Mouse (Mus musculus) megakaryocyte-erythroid progenitor cell, adult 5 weeks (primary cell): ENCODE data around the gene H2al1c. TPM values are rescaled to one million over a fixed set of nuclear protein-coding genes. Genes with fewer than 3 reads are reported as not detected.

Experiments used
- polyA plus RNA-seq: library from polyadenylated mRNA; stranded (reverse); fragments of >175 nt; gene quantifications from 2 replicates; pipeline ENCODE4 v1.2.3, GENCODE M21; 2012

Gene H2al1c
- polyA plus RNA-seq, result not detected in 2 replicates

DNA sequence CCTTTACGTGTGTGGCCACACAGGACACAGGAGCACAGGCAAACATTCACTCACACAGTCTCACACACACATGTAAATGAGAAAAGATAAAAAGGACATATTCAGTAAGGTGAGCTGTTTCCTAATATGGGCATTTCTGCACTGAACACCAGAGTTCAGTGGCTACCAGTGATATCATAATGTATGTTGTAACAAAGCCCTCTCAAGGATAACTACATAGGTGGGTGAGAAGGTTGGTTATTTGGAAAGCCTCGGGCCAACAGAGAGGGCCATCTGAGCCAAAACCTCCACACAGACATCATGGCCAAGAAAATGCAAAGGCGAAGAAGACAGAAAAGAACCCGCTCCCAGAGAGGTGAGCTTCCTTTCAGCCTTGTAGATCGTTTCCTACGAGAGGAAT is at the start of gene H2al1c:
Gene H2al1c (plus strand): TSS at position 301 of the 400 bp plus-strand sequence.

DNA sequence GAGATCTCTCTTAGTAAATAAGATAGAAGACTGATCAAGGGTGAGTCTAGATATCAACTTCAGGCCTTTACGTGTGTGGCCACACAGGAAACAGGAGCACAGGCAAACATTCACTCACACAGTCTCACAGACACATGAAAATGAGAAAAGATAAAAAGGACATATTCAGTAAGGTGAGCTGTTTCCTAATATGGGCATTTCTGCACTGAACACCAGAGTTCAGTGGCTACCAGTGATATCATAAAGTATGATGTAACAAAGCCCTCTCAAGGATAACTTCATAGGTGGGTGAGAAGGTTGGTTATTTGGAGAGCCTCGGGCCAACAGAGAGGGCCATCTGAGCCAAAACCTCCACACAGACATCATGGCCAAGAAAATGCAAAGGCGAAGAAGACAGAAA is 6.5 kb upstream of the H2al1c start, which contains the start of gene H2al1a:
Gene H2al1a (plus strand): TSS at position 301 of the 400 bp plus-strand sequence.

DNA sequence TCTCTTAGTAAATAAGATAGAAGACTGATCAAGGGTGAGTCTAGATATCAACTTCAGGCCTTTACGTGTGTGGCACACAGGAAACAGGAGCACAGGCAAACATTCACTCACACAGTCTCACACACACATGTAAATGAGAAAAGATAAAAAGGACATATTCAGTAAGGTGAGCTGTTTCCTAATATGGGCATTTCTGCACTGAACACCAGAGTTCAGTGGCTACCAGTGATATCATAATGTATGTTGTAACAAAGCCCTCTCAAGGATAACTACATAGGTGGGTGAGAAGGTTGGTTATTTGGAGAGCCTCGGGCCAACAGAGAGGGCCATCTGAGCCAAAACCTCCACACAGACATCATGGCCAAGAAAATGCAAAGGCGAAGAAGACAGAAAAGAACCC is 3.3 kb upstream of the H2al1c start, which contains the start of gene H2al1b:
Gene H2al1b (plus strand): TSS at position 301 of the 400 bp plus-strand sequence.

DNA sequence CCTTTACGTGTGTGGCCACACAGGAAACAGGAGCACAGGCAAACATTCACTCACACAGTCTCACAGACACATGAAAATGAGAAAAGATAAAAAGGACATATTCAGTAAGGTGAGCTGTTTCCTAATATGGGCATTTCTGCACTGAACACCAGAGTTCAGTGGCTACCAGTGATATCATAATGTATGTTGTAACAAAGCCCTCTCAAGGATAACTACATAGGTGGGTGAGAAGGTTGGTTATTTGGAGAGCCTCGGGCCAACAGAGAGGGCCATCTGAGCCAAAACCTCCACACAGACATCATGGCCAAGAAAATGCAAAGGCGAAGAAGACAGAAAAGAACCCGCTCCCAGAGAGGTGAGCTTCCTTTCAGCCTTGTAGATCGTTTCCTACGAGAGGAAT is 3.1 kb downstream of the H2al1c start, which contains the start of gene H2al1d:
Gene H2al1d (plus strand): TSS at position 301 of the 400 bp plus-strand sequence.

DNA sequence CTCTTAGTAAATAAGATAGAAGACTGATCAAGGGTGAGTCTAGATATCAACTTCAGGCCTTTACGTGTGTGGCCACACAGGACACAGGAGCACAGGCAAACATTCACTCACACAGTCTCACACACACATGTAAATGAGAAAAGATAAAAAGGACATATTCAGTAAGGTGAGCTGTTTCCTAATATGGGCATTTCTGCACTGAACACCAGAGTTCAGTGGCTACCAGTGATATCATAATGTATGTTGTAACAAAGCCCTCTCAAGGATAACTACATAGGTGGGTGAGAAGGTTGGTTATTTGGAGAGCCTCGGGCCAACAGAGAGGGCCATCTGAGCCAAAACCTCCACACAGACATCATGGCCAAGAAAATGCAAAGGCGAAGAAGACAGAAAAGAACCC is 6.2 kb downstream of the H2al1c start, which contains the start of gene H2al1e:
Gene H2al1e (plus strand): TSS at position 301 of the 400 bp plus-strand sequence.

DNA sequence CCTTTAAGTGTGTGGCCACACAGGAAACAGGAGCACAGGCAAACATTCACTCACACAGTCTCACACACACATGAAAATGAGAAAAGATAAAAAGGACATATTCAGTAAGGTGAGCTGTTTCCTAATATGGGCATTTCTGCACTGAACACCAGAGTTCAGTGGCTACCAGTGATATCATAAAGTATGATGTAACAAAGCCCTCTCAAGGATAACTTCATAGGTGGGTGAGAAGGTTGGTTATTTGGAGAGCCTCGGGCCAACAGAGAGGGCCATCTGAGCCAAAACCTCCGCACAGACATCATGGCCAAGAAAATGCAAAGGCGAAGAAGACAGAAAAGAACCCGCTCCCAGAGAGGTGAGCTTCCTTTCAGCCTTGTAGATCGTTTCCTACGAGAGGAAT is 9.4 kb downstream of the H2al1c start, which contains the start of gene H2al1f:
Gene H2al1f (plus strand): TSS at position 301 of the 400 bp plus-strand sequence.

DNA sequence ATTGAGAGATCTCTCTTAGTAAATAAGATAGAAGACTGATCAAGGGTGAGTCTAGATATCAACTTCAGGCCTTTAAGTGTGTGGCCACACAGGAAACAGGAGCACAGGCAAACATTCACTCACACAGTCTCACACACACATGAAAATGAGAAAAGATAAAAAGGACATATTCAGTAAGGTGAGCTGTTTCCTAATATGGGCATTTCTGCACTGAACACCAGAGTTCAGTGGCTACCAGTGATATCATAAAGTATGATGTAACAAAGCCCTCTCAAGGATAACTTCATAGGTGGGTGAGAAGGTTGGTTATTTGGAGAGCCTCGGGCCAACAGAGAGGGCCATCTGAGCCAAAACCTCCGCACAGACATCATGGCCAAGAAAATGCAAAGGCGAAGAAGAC is 12.5 kb downstream of the H2al1c start, which contains the start of gene H2al1g:
Gene H2al1g (plus strand): TSS at position 301 of the 400 bp plus-strand sequence.

DNA sequence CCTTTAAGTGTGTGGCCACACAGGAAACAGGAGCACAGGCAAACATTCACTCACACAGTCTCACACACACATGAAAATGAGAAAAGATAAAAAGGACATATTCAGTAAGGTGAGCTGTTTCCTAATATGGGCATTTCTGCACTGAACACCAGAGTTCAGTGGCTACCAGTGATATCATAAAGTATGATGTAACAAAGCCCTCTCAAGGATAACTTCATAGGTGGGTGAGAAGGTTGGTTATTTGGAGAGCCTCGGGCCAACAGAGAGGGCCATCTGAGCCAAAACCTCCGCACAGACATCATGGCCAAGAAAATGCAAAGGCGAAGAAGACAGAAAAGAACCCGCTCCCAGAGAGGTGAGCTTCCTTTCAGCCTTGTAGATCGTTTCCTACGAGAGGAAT is 15.7 kb downstream of the H2al1c start, which contains the start of gene H2al1h:
Gene H2al1h (plus strand): TSS at position 301 of the 400 bp plus-strand sequence.

DNA sequence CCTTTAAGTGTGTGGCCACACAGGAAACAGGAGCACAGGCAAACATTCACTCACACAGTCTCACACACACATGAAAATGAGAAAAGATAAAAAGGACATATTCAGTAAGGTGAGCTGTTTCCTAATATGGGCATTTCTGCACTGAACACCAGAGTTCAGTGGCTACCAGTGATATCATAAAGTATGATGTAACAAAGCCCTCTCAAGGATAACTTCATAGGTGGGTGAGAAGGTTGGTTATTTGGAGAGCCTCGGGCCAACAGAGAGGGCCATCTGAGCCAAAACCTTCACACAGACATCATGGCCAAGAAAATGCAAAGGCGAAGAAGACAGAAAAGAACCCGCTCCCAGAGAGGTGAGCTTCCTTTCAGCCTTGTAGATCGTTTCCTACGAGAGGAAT is 18.9 kb downstream of the H2al1c start, which contains the start of gene H2al1i:
Gene H2al1i (plus strand): TSS at position 301 of the 400 bp plus-strand sequence.

DNA sequence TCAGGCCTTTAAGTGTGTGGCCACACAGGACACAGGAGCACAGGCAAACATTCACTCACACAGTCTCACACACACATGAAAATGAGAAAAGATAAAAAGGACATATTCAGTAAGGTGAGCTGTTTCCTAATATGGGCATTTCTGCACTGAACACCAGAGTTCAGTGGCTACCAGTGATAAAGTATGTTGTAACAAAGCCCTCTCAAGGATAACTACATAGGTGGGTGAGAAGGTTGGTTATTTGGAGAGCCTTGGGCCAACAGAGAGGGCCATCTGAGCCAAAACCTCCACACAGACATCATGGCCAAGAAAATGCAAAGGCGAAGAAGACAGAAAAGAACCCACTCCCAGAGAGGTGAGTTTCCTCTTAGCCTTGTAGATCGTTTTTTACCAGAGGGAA is 22.1 kb downstream of the H2al1c start, which contains the start of gene H2al1j:
Gene H2al1j (plus strand): TSS at position 301 of the 400 bp plus-strand sequence.

Other genes starting within 250 kb of the H2al1c start
- gene H2al1a, start 6.4 kb upstream of the H2al1c start, polyA plus RNA-seq, result not detected in 2 replicates
- gene H2al1b, start 3.2 kb upstream of the H2al1c start, polyA plus RNA-seq, result not detected in 2 replicates
- not detected in 2 replicates for gene H2al1d, start 3.2 kb downstream of the H2al1c start, polyA plus RNA-seq
- not detected in 2 replicates for gene H2al1e, start 6.3 kb downstream of the H2al1c start, polyA plus RNA-seq
- not detected in 2 replicates for gene H2al1f, start 9.5 kb downstream of the H2al1c start, polyA plus RNA-seq
- not detected in 2 replicates for gene H2al1g, start 12.6 kb downstream of the H2al1c start, polyA plus RNA-seq
- gene H2al1h, start 15.8 kb downstream of the H2al1c start, polyA plus RNA-seq, result not detected in 2 replicates
- not detected in 2 replicates for gene H2al1i, start 19.0 kb downstream of the H2al1c start, polyA plus RNA-seq
- gene H2al1j, start 22.2 kb downstream of the H2al1c start, polyA plus RNA-seq, result not detected in 2 replicates